Mouse (Mus musculus): Measurements from ENCODE around the gene Arid5b. TPM values are rescaled to one million over a fixed set of nuclear protein-coding genes. Genes with fewer than 3 reads are reported as not detected.

Arid5b gene
- polyA plus RNA-seq, 1 experiment from 2014 or later, result 22.2 TPM

GRCm38 (mm10) chr10:68210025-68210642, 68.4 kb downstream of the Arid5b start:
- Histone ChIP-seq H3K27ac (replicated peaks; ENCODE audit: low read depth, low read length) (no peak overlapping the region), H3K9me3 (ENCODE audit: control insufficient read depth, low read length) (no peaks in the 10 kb centered on the region), H3K4me2 (ENCODE audit: low read length) (no peak overlapping the region), H3K4me1 (ENCODE audit: control insufficient read depth, insufficient read depth, low read length) (peaks cover 11% of the 10 kb centered on the region), H3K27me3 (ENCODE audit: control insufficient read depth, insufficient read depth, low read length) (no peaks in the 10 kb centered on the region), H3K9ac (replicated peaks; ENCODE audit: low read length) (no peak overlapping the region), H3K4me3 (replicated peaks; ENCODE audit: low read depth, low read length) (no peak overlapping the region), H3K36me3 (ENCODE audit: control insufficient read depth, insufficient read depth, low read length) (no peaks in the 10 kb centered on the region)
- DNase-seq, result no peak
- 89% methylated on average over 12 of the region's 12 CpGs for WGBS
- no peak for ATAC-seq (ENCODE audit: low FRiP score, low TSS enrichment)

GRCm38 (mm10) chr10:68208670-68209065, 69.9 kb downstream of the Arid5b start:
- H3K4me1 ChIP-seq (ENCODE audit: control insufficient read depth, insufficient read depth, low read length), result peaks cover 11% of the 10 kb centered on the region
- no peaks in the 10 kb centered on the region for H3K27me3 ChIP-seq (ENCODE audit: control insufficient read depth, insufficient read depth, low read length)
- no peaks in the 10 kb centered on the region for H3K36me3 ChIP-seq (ENCODE audit: control insufficient read depth, insufficient read depth, low read length)
- 0 out of 2 replicates have a peak overlapping the region, but pooled peaks have one; percentile 32 for H3K27ac ChIP-seq (replicated peaks; ENCODE audit: low read depth, low read length)
- 42% methylated on average over 5 of the region's 5 CpGs for WGBS
- no peaks in the 10 kb centered on the region for H3K9me3 ChIP-seq (ENCODE audit: control insufficient read depth, low read length)
- H3K9ac ChIP-seq (replicated peaks; ENCODE audit: low read length), result no peak overlapping the region
- DNase-seq (peak; percentile 63), ATAC-seq (ENCODE audit: low FRiP score, low TSS enrichment) (no peak)
- H3K4me2 ChIP-seq (ENCODE audit: low read length), result peak overlapping the region; percentile 44
- no peak overlapping the region for H3K4me3 ChIP-seq (replicated peaks; ENCODE audit: low read depth, low read length)

- Histone ChIP-seq H3K27me3 (ENCODE audit: control insufficient read depth, insufficient read depth, low read length) (no peaks in the 10 kb centered on the region), H3K9ac (replicated peaks; ENCODE audit: low read length) (no peak overlapping the region), H3K27ac (replicated peaks; ENCODE audit: low read depth, low read length) (peak overlapping the region; percentile 39), H3K4me3 (replicated peaks; ENCODE audit: low read depth, low read length) (peak overlapping the region; percentile 16; the same call in 1 of the 2 replicates), H3K4me2 (ENCODE audit: low read length) (peak overlapping the region; percentile 44), H3K36me3 (ENCODE audit: control insufficient read depth, insufficient read depth, low read length) (no peaks in the 10 kb centered on the region), H3K9me3 (ENCODE audit: control insufficient read depth, low read length) (no peaks in the 10 kb centered on the region), H3K4me1 (ENCODE audit: control insufficient read depth, insufficient read depth, low read length) (peaks cover 11% of the 10 kb centered on the region)
- peak; percentile 85 for DNase-seq
- WGBS, result 18% methylated on average over 20 of the region's 20 CpGs
- ATAC-seq (ENCODE audit: low FRiP score, low TSS enrichment), result peak; percentile 68; the same call in 1 of the 2 replicates
These were observed 70.5 kb downstream of the Arid5b start for GRCm38 (mm10) chr10:68207803-68208669.

GRCm38 (mm10) chr10:68204391-68204790, 74.1 kb downstream of the Arid5b start:
- no peaks in the 10 kb centered on the region for H3K27me3 ChIP-seq (ENCODE audit: control insufficient read depth, insufficient read depth, low read length)
- H3K4me1 ChIP-seq (ENCODE audit: control insufficient read depth, insufficient read depth, low read length), result peaks cover 9% of the 10 kb centered on the region
- ATAC-seq (ENCODE audit: low FRiP score, low TSS enrichment), result no peak
- H3K27ac ChIP-seq (replicated peaks; ENCODE audit: low read depth, low read length), result no peak overlapping the region
- WGBS, result 90% methylated on average over 6 of the region's 6 CpGs
- H3K4me3 ChIP-seq (replicated peaks; ENCODE audit: low read depth, low read length), result no peak overlapping the region
- no peak for DNase-seq
- H3K9me3 ChIP-seq (ENCODE audit: control insufficient read depth, low read length), result no peaks in the 10 kb centered on the region
- H3K36me3 ChIP-seq (ENCODE audit: control insufficient read depth, insufficient read depth, low read length), result 0 out of 2 replicates have a peak, but pooled peaks cover 3% of the 10 kb centered on the region
- no peak overlapping the region for H3K9ac ChIP-seq (replicated peaks; ENCODE audit: low read length)
- no peak overlapping the region for H3K4me2 ChIP-seq (ENCODE audit: low read length)

GRCm38 (mm10) chr10:68203860-68204259, 74.7 kb downstream of the Arid5b start:
- Histone ChIP-seq H3K9me3 (ENCODE audit: control insufficient read depth, low read length) (no peaks in the 10 kb centered on the region), H3K9ac (replicated peaks; ENCODE audit: low read length) (no peak overlapping the region), H3K27me3 (ENCODE audit: control insufficient read depth, insufficient read depth, low read length) (no peaks in the 10 kb centered on the region), H3K4me3 (replicated peaks; ENCODE audit: low read depth, low read length) (no peak overlapping the region), H3K36me3 (ENCODE audit: control insufficient read depth, insufficient read depth, low read length) (0 out of 2 replicates have a peak, but pooled peaks cover 3% of the 10 kb centered on the region), H3K4me1 (ENCODE audit: control insufficient read depth, insufficient read depth, low read length) (peaks cover 4% of the 10 kb centered on the region), H3K4me2 (ENCODE audit: low read length) (no peak overlapping the region), H3K27ac (replicated peaks; ENCODE audit: low read depth, low read length) (no peak overlapping the region)
- DNase-seq (no peak), ATAC-seq (ENCODE audit: low FRiP score, low TSS enrichment) (no peak)
- 95% methylated on average over 7 of the region's 7 CpGs for WGBS

- WGBS, result 63% methylated on average over 11 of the region's 11 CpGs
- Histone ChIP-seq H3K4me1 (ENCODE audit: control insufficient read depth, insufficient read depth, low read length) (no peaks in the 10 kb centered on the region; the same call in 1 of the 2 replicates), H3K4me3 (replicated peaks; ENCODE audit: low read depth, low read length) (no peak overlapping the region), H3K27ac (replicated peaks; ENCODE audit: low read depth, low read length) (no peak overlapping the region), H3K9ac (replicated peaks; ENCODE audit: low read length) (no peak overlapping the region), H3K27me3 (ENCODE audit: control insufficient read depth, insufficient read depth, low read length) (no peaks in the 10 kb centered on the region), H3K36me3 (ENCODE audit: control insufficient read depth, insufficient read depth, low read length) (0 out of 2 replicates have a peak, but pooled peaks cover 3% of the 10 kb centered on the region), H3K4me2 (ENCODE audit: low read length) (no peak overlapping the region), H3K9me3 (ENCODE audit: control insufficient read depth, low read length) (no peaks in the 10 kb centered on the region)
- DNase-seq (no peak), ATAC-seq (ENCODE audit: low FRiP score, low TSS enrichment) (no peak)
These were observed 75.2 kb downstream of the Arid5b start for GRCm38 (mm10) chr10:68203322-68203721.

- WGBS, result 93% methylated on average over 5 of the region's 5 CpGs
- H3K36me3 ChIP-seq (ENCODE audit: control insufficient read depth, insufficient read depth, low read length), result 0 out of 2 replicates have a peak, but pooled peaks cover 3% of the 10 kb centered on the region
- no peak overlapping the region for H3K9ac ChIP-seq (replicated peaks; ENCODE audit: low read length)
- no peak overlapping the region for H3K27ac ChIP-seq (replicated peaks; ENCODE audit: low read depth, low read length)
- H3K9me3 ChIP-seq (ENCODE audit: control insufficient read depth, low read length), result no peaks in the 10 kb centered on the region
- no peaks in the 10 kb centered on the region for H3K4me1 ChIP-seq (ENCODE audit: control insufficient read depth, insufficient read depth, low read length)
- H3K4me3 ChIP-seq (replicated peaks; ENCODE audit: low read depth, low read length), result no peak overlapping the region
- no peaks in the 10 kb centered on the region for H3K27me3 ChIP-seq (ENCODE audit: control insufficient read depth, insufficient read depth, low read length)
- H3K4me2 ChIP-seq (ENCODE audit: low read length), result no peak overlapping the region
- ATAC-seq (ENCODE audit: low FRiP score, low TSS enrichment), result no peak
- DNase-seq, result no peak
These were observed 79.1 kb downstream of the Arid5b start for GRCm38 (mm10) chr10:68199440-68199839.

- H3K4me3 ChIP-seq (replicated peaks; ENCODE audit: low read depth, low read length), result no peak overlapping the region
- 75% methylated on average over 9 of the region's 9 CpGs for WGBS
- H3K9me3 ChIP-seq (ENCODE audit: control insufficient read depth, low read length), result no peaks in the 10 kb centered on the region
- no peak overlapping the region for H3K27ac ChIP-seq (replicated peaks; ENCODE audit: low read depth, low read length)
- no peak for ATAC-seq (ENCODE audit: low FRiP score, low TSS enrichment)
- H3K4me1 ChIP-seq (ENCODE audit: control insufficient read depth, insufficient read depth, low read length), result peaks cover 20% of the 10 kb centered on the region
- H3K9ac ChIP-seq (replicated peaks; ENCODE audit: low read length), result no peak overlapping the region
- DNase-seq, result no peak
- H3K27me3 ChIP-seq (ENCODE audit: control insufficient read depth, insufficient read depth, low read length), result no peaks in the 10 kb centered on the region
- H3K36me3 ChIP-seq (ENCODE audit: control insufficient read depth, insufficient read depth, low read length), result no peaks in the 10 kb centered on the region
- H3K4me2 ChIP-seq (ENCODE audit: low read length), result no peak overlapping the region
These were observed 82.2 kb downstream of the Arid5b start for GRCm38 (mm10) chr10:68196324-68196723.
